Mouse (Mus musculus): ENCODE measurements around the gene Olfr707. TPM values are rescaled to one million over a fixed set of nuclear protein-coding genes. Genes with fewer than 3 reads are reported as not detected.
"Not testable (repeated sequence)": the region's sequence is repeated elsewhere in the genome, so short reads cannot be mapped to it uniquely, and the experiment has no call there.

The Olfr707 gene
- not detected for total RNA-seq (2021)

DNA sequence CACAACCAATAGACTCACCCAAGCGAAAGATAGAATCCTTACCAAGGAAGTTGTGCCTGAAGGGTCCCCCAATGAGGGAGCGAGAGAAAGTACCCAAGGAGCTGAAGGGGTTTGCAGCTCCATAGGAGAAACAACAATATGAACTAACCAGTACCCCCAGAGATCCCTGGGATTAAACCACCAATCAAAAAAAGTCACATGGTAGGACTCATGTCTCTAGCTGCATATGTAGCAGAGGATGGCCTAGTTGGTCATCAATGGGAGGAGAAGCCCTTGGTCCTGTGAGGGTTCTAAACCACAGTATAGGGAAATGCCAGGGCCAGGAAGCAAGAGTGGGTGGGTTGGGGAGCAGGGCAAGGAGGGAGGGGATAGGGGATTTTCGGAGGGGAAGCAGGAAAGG, at the start of gene Olfr707:
Gene Olfr707 (minus strand): TSS at position 101 of the 400 bp plus-strand sequence.
- intact Hi-C loops (cut with DNase I); DNase-seq (ENCODE audit: low spot score in 2 of 2): not testable (repeated sequence)

DNA sequence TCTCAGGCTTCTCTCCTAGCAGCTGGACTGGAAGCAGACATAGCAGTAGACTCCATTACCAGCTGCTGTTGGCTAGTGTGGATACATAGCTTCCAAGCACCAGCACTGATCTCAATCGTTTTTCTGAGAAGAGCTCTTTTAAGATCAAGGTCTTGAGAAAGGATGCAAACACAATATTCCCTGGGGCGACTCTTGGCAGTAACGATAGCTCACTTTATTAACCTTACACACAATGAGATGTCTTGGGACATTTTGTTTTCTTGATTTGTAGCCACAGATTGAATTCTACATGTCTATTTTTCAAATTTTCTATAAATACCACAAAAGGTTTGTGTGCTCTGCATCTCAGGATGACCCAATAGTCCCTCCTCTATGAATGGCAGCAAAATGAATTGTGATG, 47.2 kb upstream of the Olfr707 start, which contains the start of gene Olfr710:
Gene Olfr710 (minus strand): TSS at position 101 of the 400 bp plus-strand sequence.
- DNase-seq (ENCODE audit: low spot score in 2 of 2), result no peak
- intact Hi-C loops (cut with DNase I), result no loop called here

DNA sequence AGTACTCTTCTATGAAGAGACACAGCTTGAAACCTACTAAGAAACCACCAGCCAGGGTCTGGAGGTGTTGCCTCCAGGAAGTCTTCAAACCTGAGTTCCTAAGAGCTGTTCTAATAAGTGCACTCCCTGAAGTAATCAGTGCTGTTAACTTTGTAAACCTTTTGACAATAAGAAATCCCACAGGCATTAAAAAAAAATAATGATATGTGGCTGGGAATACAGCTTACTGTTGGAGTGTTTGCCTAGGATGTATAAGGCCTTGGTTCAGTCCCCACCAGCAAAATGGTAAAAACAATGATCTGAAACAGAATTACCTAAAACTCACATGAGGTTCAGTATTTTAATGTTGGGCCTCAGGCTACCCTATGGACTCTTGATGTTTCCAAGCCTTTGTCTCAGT, 31.1 kb upstream of the Olfr707 start, which contains the start of gene Olfr709-ps1:
Gene Olfr709-ps1 (minus strand): TSS at position 101 of the 400 bp plus-strand sequence.
- DNase-seq (ENCODE audit: low spot score in 2 of 2), result no peak
- intact Hi-C loops (cut with DNase I), result no loop called here

DNA sequence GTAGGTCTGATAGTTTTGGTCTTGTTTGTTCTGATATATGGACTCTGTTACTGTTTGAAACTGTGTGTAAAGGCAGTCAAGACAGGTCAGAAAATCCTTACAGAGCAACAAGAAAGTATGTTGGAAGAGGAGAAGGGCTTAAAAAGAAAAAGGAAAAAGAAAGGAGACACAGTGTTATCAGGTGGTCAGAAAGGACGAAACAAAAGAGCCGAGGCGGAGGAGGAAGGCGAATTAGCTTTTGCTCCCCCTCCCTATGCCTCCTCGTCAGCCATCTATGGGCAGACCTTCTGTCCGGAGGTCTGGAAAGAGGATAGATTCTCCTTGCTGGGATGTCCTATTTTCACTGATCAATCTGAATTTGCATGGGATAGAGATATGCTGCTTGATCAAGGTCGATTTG, 19.9 kb upstream of the Olfr707 start:
- intact Hi-C loops (cut with DNase I); DNase-seq (ENCODE audit: low spot score in 2 of 2): not testable (repeated sequence)

DNA sequence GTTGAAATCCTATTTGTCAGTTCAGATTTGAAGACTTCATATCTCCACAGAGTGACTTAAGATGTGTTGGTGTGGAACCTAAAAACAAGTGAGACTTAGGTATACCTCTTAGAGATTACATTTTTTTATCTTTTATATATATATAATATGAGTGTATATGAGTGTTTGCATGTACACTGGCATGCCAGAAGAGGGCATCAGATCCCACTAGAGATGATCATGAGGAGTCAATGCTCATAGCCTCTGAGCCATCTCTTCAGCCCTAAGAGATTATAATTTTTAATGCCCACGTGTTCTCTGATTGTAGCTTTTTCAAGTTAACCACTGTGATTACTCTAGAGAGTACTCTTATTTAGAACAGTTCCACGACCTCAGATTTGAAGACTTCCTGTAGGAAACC, 6.6 kb upstream of the Olfr707 start, which contains the start of gene Olfr1532-ps1:
Gene Olfr1532-ps1 (plus strand): TSS at position 326 of the 400 bp plus-strand sequence.
- intact Hi-C loops (cut with DNase I), result no loop called here

GRCm38 (mm10) chr7:106888062-106888461, 13.0 kb downstream of the Olfr707 start, which contains the start of gene Olfr706:
TSS of gene Olfr706 (minus strand) at chr7:106888162.
- intact Hi-C loops (cut with DNase I), result no loop called here

More for the DNA sequence above, 6.6 kb upstream of the Olfr707 start, which contains the start of gene Olfr1532-ps1:
- no peak for DNase-seq (ENCODE audit: low spot score in 2 of 2)

DNA sequence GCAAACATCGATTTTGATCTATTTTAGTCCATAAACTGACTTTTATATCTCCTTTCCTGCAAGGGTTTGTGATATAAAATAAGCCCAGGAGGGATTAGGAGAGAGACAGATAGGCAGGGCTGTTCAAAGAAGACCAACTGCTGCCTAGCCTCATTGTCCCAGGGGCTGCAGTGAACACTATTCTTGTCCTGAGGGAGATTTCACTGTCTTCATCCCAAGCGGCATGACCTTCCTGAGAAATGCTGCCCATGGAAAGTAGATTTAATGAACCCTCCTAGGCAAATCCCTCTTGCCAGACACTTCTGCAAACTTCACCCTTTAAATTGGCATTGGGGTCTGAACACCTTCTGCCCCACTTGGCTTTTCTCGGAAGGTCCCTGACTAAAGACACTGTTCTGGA, 24.2 kb downstream of the Olfr707 start, which contains the start of gene Olfr705:
Gene Olfr705 (minus strand): TSS at position 101 of the 400 bp plus-strand sequence.
- DNase-seq (ENCODE audit: low spot score in 2 of 2), result no peak
- intact Hi-C loops (cut with DNase I), result no loop called here

More at GRCm38 (mm10) chr7:106888062-106888461, 13.0 kb downstream of the Olfr707 start, which contains the start of gene Olfr706:
- DNase-seq (ENCODE audit: low spot score in 2 of 2), result no peak

- intact Hi-C loops (cut with DNase I), result no loop called here
- no peak for DNase-seq (ENCODE audit: low spot score in 2 of 2)
Observed at GRCm38 (mm10) chr7:106862885-106863284, 38.2 kb downstream of the Olfr707 start, which contains the start of gene Olfr704. TSS of gene Olfr704 (plus strand) at chr7:106863185.

- intact Hi-C loops (cut with DNase I), result no loop called here
- no peak for DNase-seq (ENCODE audit: low spot score in 2 of 2)
Observed at GRCm38 (mm10) chr7:106843060-106843459, 58.0 kb downstream of the Olfr707 start, which contains the start of gene Olfr703. TSS of gene Olfr703 (plus strand) at chr7:106843360.

Other genes with a start within 250 kb of the Olfr707 start
- not detected for gene Olfr693, start 220.7 kb downstream of the Olfr707 start, total RNA-seq (2021)
- gene Olfr694, start 209.4 kb downstream of the Olfr707 start, total RNA-seq (2021), result not detected
- gene Olfr695, start 184.8 kb downstream of the Olfr707 start, total RNA-seq (2021), result not detected
- not detected for gene Olfr697, start 158.8 kb downstream of the Olfr707 start, total RNA-seq (2021)
- not detected for gene Olfr698, start 145.8 kb downstream of the Olfr707 start, total RNA-seq (2021)
- gene Olfr699, start 108.0 kb downstream of the Olfr707 start, total RNA-seq (2021), result not detected
- gene Olfr700, start 92.4 kb downstream of the Olfr707 start, total RNA-seq (2021), result not detected
- gene Olfr701, start 87.1 kb downstream of the Olfr707 start, total RNA-seq (2021), result not detected
- gene Olfr702, start 67.3 kb downstream of the Olfr707 start, total RNA-seq (2021), result not detected
- gene Olfr703, start 57.9 kb downstream of the Olfr707 start, total RNA-seq (2021), result not detected
- not detected for gene Olfr704, start 38.1 kb downstream of the Olfr707 start, total RNA-seq (2021)
- gene Olfr705, start 24.4 kb downstream of the Olfr707 start, total RNA-seq (2021), result not detected
- gene Olfr706, start 13.1 kb downstream of the Olfr707 start, total RNA-seq (2021), result not detected
- not detected for gene Olfr1532-ps1, start 6.8 kb upstream of the Olfr707 start, total RNA-seq (2021)
- not detected for gene Olfr709-ps1, start 31.0 kb upstream of the Olfr707 start, total RNA-seq (2021)
- not detected for gene Olfr710, start 47.1 kb upstream of the Olfr707 start, total RNA-seq (2021)
- not detected for gene Olfr6, start 62.7 kb upstream of the Olfr707 start, total RNA-seq (2021)
- not detected for gene Olfr711, start 74.2 kb upstream of the Olfr707 start, total RNA-seq (2021)
- gene Olfr2, start 104.8 kb upstream of the Olfr707 start, total RNA-seq (2021), result not detected
- gene Olfr713, start 129.9 kb upstream of the Olfr707 start, total RNA-seq (2021), result not detected
- gene Olfr714, start 169.7 kb upstream of the Olfr707 start, total RNA-seq (2021), result not detected
- not detected for gene Olfr17, start 192.0 kb upstream of the Olfr707 start, total RNA-seq (2021)
- not detected for gene Olfr715b, start 209.1 kb upstream of the Olfr707 start, total RNA-seq (2021)
- gene Olfr715, start 229.8 kb upstream of the Olfr707 start, total RNA-seq (2021), result not detected
- not detected for gene Olfr716, start 237.1 kb upstream of the Olfr707 start, total RNA-seq (2021)